Mouse (Mus musculus): ENCODE results near the gene Cdh22. TPM values are rescaled to one million over a fixed set of nuclear protein-coding genes. Genes with fewer than 3 reads are reported as not detected.

Cdh22 gene
- polyA plus RNA-seq, 1 experiment from 2014 or later = 0.15 TPM

- Histone ChIP-seq H3K27ac (no peak overlapping the region), H3K9me3 (replicated peaks) (no peaks in the 10 kb centered on the region), H3K27me3 (peaks cover 92% of the 10 kb centered on the region), H3K36me3 (no peaks in the 10 kb centered on the region), H3K9ac (no peak overlapping the region), H3K4me1 (replicated peaks) (0 out of 2 replicates have a peak, but pooled peaks cover 4% of the 10 kb centered on the region), H3K4me3 (no peak overlapping the region), H3K4me2 (no peak overlapping the region)
- ATAC-seq (replicated peaks; ENCODE audit: insufficient number of reproducible peaks, insufficient read depth, low FRiP score, low read depth) = no peak
- WGBS = 72% methylated on average over 3 of the region's 3 CpGs
Measured at GRCm38 (mm10) chr2:165102920-165103319, 131.7 kb downstream of the Cdh22 start.

- Histone ChIP-seq H3K27ac (no peak overlapping the region), H3K9me3 (replicated peaks) (no peaks in the 10 kb centered on the region), H3K27me3 (peaks cover 96% of the 10 kb centered on the region), H3K4me3 (no peak overlapping the region), H3K36me3 (no peaks in the 10 kb centered on the region), H3K4me1 (replicated peaks) (0 out of 2 replicates have a peak, but pooled peaks cover 4% of the 10 kb centered on the region), H3K4me2 (no peak overlapping the region), H3K9ac (no peak overlapping the region)
- WGBS = 4% methylated on average over 6 of the region's 6 CpGs
- no peak for ATAC-seq (replicated peaks; ENCODE audit: insufficient number of reproducible peaks, insufficient read depth, low FRiP score, low read depth)
Measured at GRCm38 (mm10) chr2:165100749-165101148, 133.9 kb downstream of the Cdh22 start.

GRCm38 (mm10) chr2:165098861-165099260 is 135.8 kb downstream of the Cdh22 start:
- no peak for ATAC-seq (replicated peaks; ENCODE audit: insufficient number of reproducible peaks, insufficient read depth, low FRiP score, low read depth)

GRCm38 (mm10) chr2:165096367-165096766 is 138.3 kb downstream of the Cdh22 start:
- H3K4me1 ChIP-seq (replicated peaks) = 0 out of 2 replicates have a peak, but pooled peaks cover 4% of the 10 kb centered on the region
- peaks cover 87% of the 10 kb centered on the region for H3K27me3 ChIP-seq
- ATAC-seq (replicated peaks; ENCODE audit: insufficient number of reproducible peaks, insufficient read depth, low FRiP score, low read depth) = no peak
- H3K9me3 ChIP-seq (replicated peaks) = no peaks in the 10 kb centered on the region
- no peak overlapping the region for H3K9ac ChIP-seq
- 20% methylated on average over 10 of the region's 10 CpGs for WGBS
- H3K4me2 ChIP-seq = no peak overlapping the region
- H3K4me3 ChIP-seq = no peak overlapping the region
- no peak overlapping the region for H3K27ac ChIP-seq
- no peaks in the 10 kb centered on the region for H3K36me3 ChIP-seq

More at GRCm38 (mm10) chr2:165098861-165099260, 135.8 kb downstream of the Cdh22 start:
- Histone ChIP-seq H3K4me1 (replicated peaks) (0 out of 2 replicates have a peak, but pooled peaks cover 4% of the 10 kb centered on the region), H3K9ac (no peak overlapping the region), H3K4me3 (no peak overlapping the region), H3K4me2 (no peak overlapping the region), H3K36me3 (no peaks in the 10 kb centered on the region), H3K9me3 (replicated peaks) (no peaks in the 10 kb centered on the region), H3K27me3 (peaks cover 92% of the 10 kb centered on the region), H3K27ac (no peak overlapping the region)
- 73% methylated on average over 3 of the region's 3 CpGs for WGBS

- Histone ChIP-seq H3K36me3 (no peaks in the 10 kb centered on the region), H3K27me3 (peaks cover 55% of the 10 kb centered on the region), H3K4me1 (replicated peaks) (no peaks in the 10 kb centered on the region), H3K9me3 (replicated peaks) (no peaks in the 10 kb centered on the region), H3K9ac (no peak overlapping the region), H3K4me2 (no peak overlapping the region), H3K27ac (no peak overlapping the region), H3K4me3 (no peak overlapping the region)
- no peak for ATAC-seq (replicated peaks; ENCODE audit: insufficient number of reproducible peaks, insufficient read depth, low FRiP score, low read depth)
- 70% methylated on average over 7 of the region's 7 CpGs for WGBS
Measured at GRCm38 (mm10) chr2:165092393-165092792, 142.3 kb downstream of the Cdh22 start.

- H3K36me3 ChIP-seq = no peaks in the 10 kb centered on the region
- no peak overlapping the region for H3K27ac ChIP-seq
- no peaks in the 10 kb centered on the region for H3K4me1 ChIP-seq (replicated peaks)
- no peak overlapping the region for H3K4me2 ChIP-seq
- H3K9ac ChIP-seq = no peak overlapping the region
- H3K27me3 ChIP-seq = peaks cover 46% of the 10 kb centered on the region
- no peak overlapping the region for H3K4me3 ChIP-seq
- no peaks in the 10 kb centered on the region for H3K9me3 ChIP-seq (replicated peaks)
- ATAC-seq (replicated peaks; ENCODE audit: insufficient number of reproducible peaks, insufficient read depth, low FRiP score, low read depth) = no peak
- 75% methylated on average over 8 of the region's 8 CpGs for WGBS
Measured at GRCm38 (mm10) chr2:165091433-165091965, 143.2 kb downstream of the Cdh22 start.

GRCm38 (mm10) chr2:165090650-165091049 is 144.0 kb downstream of the Cdh22 start, which contains the start of gene 1700025C18Rik:
Gene 1700025C18Rik, minus strand, starts transcription at chr2:165090750.
- no peaks in the 10 kb centered on the region for H3K36me3 ChIP-seq
- no peak within 1 kb of the TSS for H3K4me3 ChIP-seq
- H3K4me1 ChIP-seq (replicated peaks) = no peaks in the 10 kb centered on the region
- H3K4me2 ChIP-seq = no peak within 1 kb of the TSS
- 83% methylated on average over 2 of the region's 2 CpGs for WGBS
- H3K9me3 ChIP-seq (replicated peaks) = no peaks in the 10 kb centered on the region
- no peak within 1 kb of the TSS for H3K9ac ChIP-seq
- H3K27ac ChIP-seq = no peak within 1 kb of the TSS
- H3K27me3 ChIP-seq = peaks cover 44% of the 10 kb centered on the region
- ATAC-seq (replicated peaks; ENCODE audit: insufficient number of reproducible peaks, insufficient read depth, low FRiP score, low read depth) = no peak

- WGBS = 22% methylated on average over 14 of the region's 14 CpGs
- Histone ChIP-seq H3K4me2 (no peak overlapping the region), H3K4me1 (replicated peaks) (no peaks in the 10 kb centered on the region), H3K27ac (no peak overlapping the region), H3K9me3 (replicated peaks) (no peaks in the 10 kb centered on the region), H3K4me3 (no peak overlapping the region), H3K36me3 (no peaks in the 10 kb centered on the region), H3K9ac (no peak overlapping the region), H3K27me3 (peaks cover 39% of the 10 kb centered on the region)
- no peak for ATAC-seq (replicated peaks; ENCODE audit: insufficient number of reproducible peaks, insufficient read depth, low FRiP score, low read depth)
Measured at GRCm38 (mm10) chr2:165089470-165089869, 145.2 kb downstream of the Cdh22 start.

GRCm38 (mm10) chr2:165086634-165087033 is 148.0 kb downstream of the Cdh22 start:
- 77% methylated on average over 4 of the region's 4 CpGs for WGBS
- Histone ChIP-seq H3K27me3 (peaks cover 24% of the 10 kb centered on the region), H3K9ac (no peak overlapping the region), H3K9me3 (replicated peaks) (no peaks in the 10 kb centered on the region), H3K4me1 (replicated peaks) (no peaks in the 10 kb centered on the region), H3K27ac (no peak overlapping the region), H3K4me3 (no peak overlapping the region), H3K4me2 (no peak overlapping the region), H3K36me3 (no peaks in the 10 kb centered on the region)
- no peak for ATAC-seq (replicated peaks; ENCODE audit: insufficient number of reproducible peaks, insufficient read depth, low FRiP score, low read depth)

GRCm38 (mm10) chr2:165081257-165081656 is 153.4 kb downstream of the Cdh22 start:
- Histone ChIP-seq H3K27me3 (peaks cover 69% of the 10 kb centered on the region), H3K4me1 (replicated peaks) (no peaks in the 10 kb centered on the region), H3K27ac (no peak overlapping the region), H3K4me3 (no peak overlapping the region), H3K36me3 (no peaks in the 10 kb centered on the region), H3K9me3 (replicated peaks) (no peaks in the 10 kb centered on the region), H3K9ac (no peak overlapping the region), H3K4me2 (no peak overlapping the region)
- whole genome bisulfite sequencing = 13% methylated on average over 7 of the region's 7 CpGs
- no peak for ATAC-seq (replicated peaks; ENCODE audit: insufficient number of reproducible peaks, insufficient read depth, low FRiP score, low read depth)

GRCm38 (mm10) chr2:165080657-165081056 is 154.0 kb downstream of the Cdh22 start:
- ATAC-seq (replicated peaks; ENCODE audit: insufficient number of reproducible peaks, insufficient read depth, low FRiP score, low read depth) = no peak
- peaks cover 69% of the 10 kb centered on the region for H3K27me3 ChIP-seq
- 18% methylated on average over 9 of the region's 9 CpGs for WGBS

GRCm38 (mm10) chr2:165078605-165079004 is 156.0 kb downstream of the Cdh22 start:
- peaks cover 10% of the 10 kb centered on the region; the same call in 1 of the 2 replicates for H3K4me1 ChIP-seq (replicated peaks)
- H3K9ac ChIP-seq = no peak overlapping the region
- H3K27me3 ChIP-seq = peaks cover 75% of the 10 kb centered on the region
- ATAC-seq (replicated peaks; ENCODE audit: insufficient number of reproducible peaks, insufficient read depth, low FRiP score, low read depth) = no peak
- H3K9me3 ChIP-seq (replicated peaks) = no peaks in the 10 kb centered on the region
- H3K4me2 ChIP-seq = no peak overlapping the region
- no peak overlapping the region for H3K27ac ChIP-seq
- 27% methylated on average over 10 of the region's 10 CpGs for WGBS
- no peaks in the 10 kb centered on the region for H3K36me3 ChIP-seq
- no peak overlapping the region for H3K4me3 ChIP-seq

More at GRCm38 (mm10) chr2:165080657-165081056, 154.0 kb downstream of the Cdh22 start:
- no peak overlapping the region for H3K4me3 ChIP-seq
- no peak overlapping the region for H3K9ac ChIP-seq
- no peaks in the 10 kb centered on the region for H3K4me1 ChIP-seq (replicated peaks)
- no peak overlapping the region for H3K4me2 ChIP-seq
- H3K9me3 ChIP-seq (replicated peaks) = no peaks in the 10 kb centered on the region
- no peaks in the 10 kb centered on the region for H3K36me3 ChIP-seq
- no peak overlapping the region for H3K27ac ChIP-seq
